Mouse (Mus musculus): ENCODE data around the gene Lag3.
A peak's percentile ranks its signal among the peaks of the same experiment; 100 is the strongest.

DNA sequence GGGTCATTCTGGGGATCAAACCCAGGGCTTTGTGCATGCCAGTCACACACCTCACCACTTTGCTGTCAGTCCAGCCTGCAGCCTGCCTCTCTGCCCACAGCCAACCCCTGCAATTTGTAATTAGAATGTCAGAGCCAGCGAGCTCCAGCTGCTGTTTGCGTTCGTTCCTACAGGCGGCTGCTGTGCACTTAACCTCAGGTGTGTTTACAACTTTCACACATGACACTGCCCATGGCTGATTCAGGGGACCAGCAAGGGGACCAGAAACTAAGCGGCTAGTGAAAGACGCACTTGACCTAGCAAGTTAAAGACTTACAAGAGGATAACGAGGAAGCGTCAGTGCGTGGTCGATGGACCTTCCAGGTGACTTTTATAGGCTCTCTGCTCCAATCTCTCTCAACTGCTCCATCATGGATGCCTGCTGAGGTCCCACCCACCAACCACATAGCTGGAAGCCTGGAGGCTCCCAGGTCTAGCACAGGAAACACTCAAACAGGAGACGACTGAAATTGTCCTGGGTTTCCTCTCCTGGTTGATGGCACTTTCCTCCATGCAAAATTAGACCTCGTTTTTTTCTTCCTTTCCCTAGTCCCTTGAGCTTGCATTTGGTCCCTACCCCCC, 13.8 kb upstream of the Lag3 start:
- TF ChIP-seq EP300 (optimal IDR thresholded peaks at IDR 0.05) (no peak), CTCF (IDR thresholded peaks at IDR 0.05; ENCODE audit: low read depth) (peak; percentile 54)
